Comparison of ENCODE assay signal across 23 mouse cellular contexts in the genomic region with DNA sequence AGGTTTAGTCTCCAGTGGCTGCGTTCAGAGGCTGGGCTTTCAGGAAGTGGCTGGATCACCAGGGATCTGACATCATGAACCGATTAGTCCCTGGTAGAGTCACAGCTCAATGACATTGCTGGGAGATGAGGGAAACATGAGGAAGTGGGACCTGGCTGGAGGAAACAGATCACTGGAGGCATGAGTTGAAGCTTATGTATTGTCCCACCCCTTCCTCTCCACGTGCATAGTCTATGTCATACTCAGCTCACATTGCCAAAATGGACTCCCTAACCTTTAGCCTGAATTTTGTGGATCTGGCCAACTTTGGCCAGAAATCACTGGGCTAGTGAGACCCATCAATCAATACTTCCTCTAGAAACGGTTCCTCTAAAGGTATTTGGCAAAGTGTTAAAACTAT. TPM values are rescaled to one million over a fixed set of nuclear protein-coding genes. Genes with fewer than 3 reads are reported as not detected.
"Had no signal": no experiment of that assay in that cellular context is flagged by ENCODE, and none has a peak within 500 bp of the region (broad histone marks: within the 10 kb centered on the region; RNA-seq: fewer than 3 reads in every experiment).

No protein-coding gene starts in this region.

- ATAC-seq: intestine, embryonic 15.5 days; lung, postnatal 0 days; midbrain, embryonic 15.5 days had no signal

- H3K36me3 ChIP-seq: intestine, embryonic 15.5 days; kidney, embryonic 15.5 days; liver, embryonic 13.5 days; midbrain, embryonic 12.5 days; midbrain, embryonic 15.5 days; neural tube, embryonic 12.5 days; neural tube, embryonic 15.5 days; stomach, embryonic 15.5 days had no signal

- H3K9me3 ChIP-seq: intestine, embryonic 15.5 days; kidney, embryonic 15.5 days; liver, embryonic 13.5 days; midbrain, embryonic 12.5 days; midbrain, embryonic 15.5 days; neural tube, embryonic 15.5 days; stomach, embryonic 15.5 days had no signal

- DNase-seq: kidney, adult 11 months; kidney, adult 8-10 months; kidney, postnatal 10 days; kidney, postnatal 36 days; layer of hippocampus, postnatal 36 days; liver, embryonic 13.5 days; lung, embryonic 14.5 days; right cerebral cortex, adult 18-20 months; right cerebral cortex, postnatal 14 days; spleen, adult 18-20 months; thymus, adult 18-20 months; thymus, postnatal 25 days had no signal

- H3K4me2 ChIP-seq: intestine, embryonic 15.5 days; kidney, embryonic 15.5 days; liver, embryonic 13.5 days; lung, embryonic 14.5 days; midbrain, embryonic 12.5 days; midbrain, embryonic 15.5 days; neural tube, embryonic 12.5 days; neural tube, embryonic 15.5 days; stomach, embryonic 15.5 days had no signal

- H3K27ac ChIP-seq: intestine, embryonic 15.5 days; kidney, embryonic 15.5 days; left cerebral cortex, adult 2 months; liver, embryonic 13.5 days; macrophage; midbrain, embryonic 12.5 days; midbrain, embryonic 15.5 days; neural tube, embryonic 12.5 days; neural tube, embryonic 15.5 days; stomach, embryonic 15.5 days had no signal

- H3K9ac ChIP-seq: intestine, embryonic 15.5 days; kidney, embryonic 15.5 days; liver, embryonic 13.5 days; lung, embryonic 14.5 days; midbrain, embryonic 12.5 days; midbrain, embryonic 15.5 days; neural tube, embryonic 12.5 days; neural tube, embryonic 15.5 days; stomach, embryonic 15.5 days had no signal

- H3K4me3 ChIP-seq: intestine, embryonic 15.5 days; kidney, embryonic 15.5 days; left cerebral cortex, adult 2 months; liver, embryonic 13.5 days; midbrain, embryonic 12.5 days; midbrain, embryonic 15.5 days; neural tube, embryonic 12.5 days; neural tube, embryonic 15.5 days; stomach, embryonic 15.5 days had no signal

RNA-seq across cellular contexts. Expression of gene Esyt3, which starts 5.4 kb away (rescaled TPM):
- total RNA-seq: megakaryocyte-erythroid progenitor cell, adult 5-6 weeks had no signal
- polyA plus RNA-seq: macrophage had no signal
